Mouse (Mus musculus) right cerebral cortex, adult 2 months (tissue): ENCODE measurements around the gene Olfr1336.
"Not testable (repeated sequence)": the region's sequence is repeated elsewhere in the genome, so short reads cannot be mapped to it uniquely, and the experiment has no call there.

ENCODE experiments used
- DNase-seq, 2 experiments: peaks; one replicate each; pipeline ENCODE4 v3.0.0; 2021 to 2022; ENCODE audit warnings: low spot score in 2 of 2

Gene Olfr1336

GRCm38 (mm10) chr7:6455868-6456267, at the start of gene Olfr1336:
Gene Olfr1336, plus strand, starts transcription at chr7:6456168.
- DNase-seq, result no peak

GRCm38 (mm10) chr7:6410043-6410442, 45.9 kb upstream of the Olfr1336 start, which contains the start of gene Gm20715:
Gene Gm20715, plus strand, starts transcription at chr7:6410277.
- peak; percentile 67 to 77 for DNase-seq

GRCm38 (mm10) chr7:6414626-6415441, 41.1 kb upstream of the Olfr1336 start:
- DNase-seq, result peak; percentile 30 to 31

- peak in 1 of 2 experiments; percentile 14 for DNase-seq
These were observed 40.6 kb upstream of the Olfr1336 start for GRCm38 (mm10) chr7:6415442-6415787.

GRCm38 (mm10) chr7:6419894-6420293, 36.1 kb upstream of the Olfr1336 start:
- peak; percentile 67 to 68 for DNase-seq

- no peak for DNase-seq
These were observed 26.6 kb upstream of the Olfr1336 start for GRCm38 (mm10) chr7:6429381-6429780.

GRCm38 (mm10) chr7:6430342-6430741, 25.6 kb upstream of the Olfr1336 start:
- DNase-seq, result no peak

GRCm38 (mm10) chr7:6438388-6438787, 17.6 kb upstream of the Olfr1336 start, which contains the start of gene Olfr1344:
Gene Olfr1344, plus strand, starts transcription at chr7:6438688.
- DNase-seq, result no peak

GRCm38 (mm10) chr7:6441173-6441572, 14.8 kb upstream of the Olfr1336 start:
- no peak for DNase-seq

GRCm38 (mm10) chr7:6447771-6448170, 8.2 kb upstream of the Olfr1336 start:
- no peak for DNase-seq

- DNase-seq, result no peak
These were observed 431 bp downstream of the Olfr1336 start for GRCm38 (mm10) chr7:6456399-6456798.

- no peak for DNase-seq
These were observed 11.0 kb downstream of the Olfr1336 start, which contains the start of gene Olfr1346 for GRCm38 (mm10) chr7:6466951-6467350. Gene Olfr1346, plus strand, starts transcription at chr7:6467101.

GRCm38 (mm10) chr7:6477633-6478032, 21.7 kb downstream of the Olfr1336 start:
- not testable (repeated sequence) for DNase-seq

- no peak for DNase-seq
These were observed 30.9 kb downstream of the Olfr1336 start, which contains the start of gene Olfr5 for GRCm38 (mm10) chr7:6486841-6487240. Gene Olfr5, minus strand, starts transcription at chr7:6486941.

GRCm38 (mm10) chr7:6499655-6500054, 43.7 kb downstream of the Olfr1336 start, which contains the start of gene Olfr1347:
Gene Olfr1347, minus strand, starts transcription at chr7:6499755.
- DNase-seq, result no peak

GRCm38 (mm10) chr7:6508648-6509047, 52.7 kb downstream of the Olfr1336 start, which contains the start of gene Olfr1348:
Gene Olfr1348, minus strand, starts transcription at chr7:6508748.
- no peak for DNase-seq
